Comparison of ENCODE assay signal across 18 mouse cellular contexts in the genomic region with DNA sequence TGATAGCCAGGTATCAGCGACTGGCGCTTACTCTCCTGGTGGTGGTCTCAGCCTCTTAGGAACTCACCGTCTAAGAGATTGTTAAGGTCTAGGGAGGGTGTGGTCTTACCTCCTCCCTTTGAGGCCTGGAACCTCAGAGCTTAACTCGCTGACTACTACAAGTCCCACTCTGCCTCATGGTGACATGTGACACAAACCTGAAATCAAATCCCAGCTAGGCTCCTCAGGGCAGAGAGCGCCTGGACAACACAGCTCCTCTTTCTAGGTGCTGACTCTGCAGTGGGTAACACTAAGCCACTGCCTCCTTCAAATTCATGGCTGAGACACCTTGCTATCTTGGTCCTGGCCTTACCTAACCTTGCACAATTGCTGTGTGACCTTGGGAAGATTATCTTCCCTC.
A peak's percentile ranks its signal among the peaks of the same experiment; 100 is the strongest.
DNase-seq lines count a peak whose midpoint lies in the region; ATAC-seq and TF ChIP-seq lines count a peak whose summit lies in the region.
"Had no signal": no experiment of that assay in that cellular context is flagged by ENCODE, and none has a peak within 500 bp of the region (broad histone marks: within the 10 kb centered on the region; RNA-seq: fewer than 3 reads in every experiment).

No protein-coding gene starts in this region.

- DNase-seq in gastrocnemius, adult 2 months = no peak
- no peak for DNase-seq in gastrocnemius, postnatal 4 days (ENCODE audit: low spot score in 2 of 2)
- peak; percentile 52 for DNase-seq in heart, adult 11 months
- no peak for DNase-seq in stomach, postnatal 0 days (ENCODE audit: low spot score)
- DNase-seq in skeletal muscle tissue, adult 2 months (ENCODE audit: low read depth, low spot score) = peak; percentile 65
- DNase-seq in cerebellum, adult 11-12 months = no peak
- DNase-seq: adrenal gland, adult 2 months; adrenal gland, adult 8-10 months; B cell, adult 2 months; cerebellum, adult 11 months; cerebellum, adult 18-20 months had no signal

- 56% methylated on average over 5 of the region's 5 CpGs for WGBS in heart, embryonic 11.5 days (ENCODE audit: insufficient replicate concordance)
- 65% methylated on average over 5 of the region's 5 CpGs for WGBS in stomach, embryonic 15.5 days
- 64% methylated on average over 5 of the region's 5 CpGs for WGBS in stomach, postnatal 0 days

- H3K27ac ChIP-seq in gastrocnemius, adult 2 months = peak overlapping the region; percentile 29; the same call in 1 of the 2 replicates
- H3K27ac ChIP-seq in heart, embryonic 11.5 days (ENCODE audit: low read depth, low read length) = no peak overlapping the region
- H3K27ac ChIP-seq in stomach, embryonic 15.5 days = no peak overlapping the region
- no peak overlapping the region for H3K27ac ChIP-seq in stomach, postnatal 0 days (replicated peaks)

- no peak overlapping the region for H3K4me3 ChIP-seq in gastrocnemius, adult 2 months
- no peak overlapping the region for H3K4me3 ChIP-seq in heart, embryonic 11.5 days (ENCODE audit: low read depth, low read length)
- H3K4me3 ChIP-seq in stomach, embryonic 15.5 days (replicated peaks) = no peak overlapping the region
- no peak overlapping the region for H3K4me3 ChIP-seq in stomach, postnatal 0 days (ENCODE audit: low read depth, low read length)

- intact Hi-C loops in gastrocnemius, adult 2 months (cut with DNase I) = no loop called here

- TF ChIP-seq CTCF in gastrocnemius, adult 2 months (IDR thresholded peaks at IDR 0.05) = no peak
- no peak for TF ChIP-seq CTCF in stomach, postnatal 0 days (IDR thresholded peaks at IDR 0.05; ENCODE audit: low read depth)

- no peak overlapping the region for H3K9ac ChIP-seq in heart, embryonic 11.5 days (ENCODE audit: low read depth, low read length)
- H3K9ac ChIP-seq in stomach, embryonic 15.5 days = no peak overlapping the region
- H3K9ac ChIP-seq in stomach, postnatal 0 days (ENCODE audit: low read length) = no peak overlapping the region

- no peak overlapping the region for H3K4me2 ChIP-seq in heart, embryonic 11.5 days
- no peak overlapping the region for H3K4me2 ChIP-seq in stomach, embryonic 15.5 days
- no peak overlapping the region for H3K4me2 ChIP-seq in stomach, postnatal 0 days (replicated peaks; ENCODE audit: low read depth)

- no peaks in the 10 kb centered on the region for H3K9me3 ChIP-seq in heart, embryonic 11.5 days (replicated peaks; ENCODE audit: control insufficient read depth, low read length)
- H3K9me3 ChIP-seq in stomach, embryonic 15.5 days = no peaks in the 10 kb centered on the region
- no peaks in the 10 kb centered on the region for H3K9me3 ChIP-seq in stomach, postnatal 0 days (ENCODE audit: control insufficient read depth, low read length)

- no peaks in the 10 kb centered on the region for H3K36me3 ChIP-seq in heart, embryonic 11.5 days (ENCODE audit: control insufficient read depth, insufficient read depth, low read length)
- H3K36me3 ChIP-seq in stomach, embryonic 15.5 days = no peaks in the 10 kb centered on the region
- H3K36me3 ChIP-seq in stomach, postnatal 0 days (ENCODE audit: control insufficient read depth, insufficient read depth, low read length) = no peaks in the 10 kb centered on the region
- H3K36me3 ChIP-seq: G1E had no signal

- ATAC-seq in heart, embryonic 11.5 days (replicated peaks; ENCODE audit: insufficient number of reproducible peaks, low FRiP score, low TSS enrichment) = no peak
- 0 out of 2 replicates have a peak, but pooled peaks have one; percentile 23 for ATAC-seq in stomach, embryonic 15.5 days (ENCODE audit: insufficient read depth, low FRiP score, low read depth)
- ATAC-seq in stomach, postnatal 0 days (ENCODE audit: low FRiP score, low TSS enrichment) = no peak
- ATAC-seq: activated CD4-positive, CD25-positive, alpha-beta regulatory T cell, adult 4 months; CD4-positive, CD25-positive, alpha-beta regulatory T cell, adult 4 months; Patski had no signal

- no peak for TF ChIP-seq EP300 in stomach, postnatal 0 days (optimal IDR thresholded peaks at IDR 0.05)

- no peaks in the 10 kb centered on the region for H3K4me1 ChIP-seq in heart, embryonic 11.5 days (ENCODE audit: control insufficient read depth, insufficient read depth, low read length)
- no peaks in the 10 kb centered on the region for H3K4me1 ChIP-seq in stomach, embryonic 15.5 days
- no peaks in the 10 kb centered on the region for H3K4me1 ChIP-seq in stomach, postnatal 0 days (replicated peaks; ENCODE audit: control insufficient read depth, insufficient read depth)

- H3K27me3 ChIP-seq in heart, embryonic 11.5 days (ENCODE audit: control insufficient read depth, insufficient read depth, low read length) = no peaks in the 10 kb centered on the region
- no peaks in the 10 kb centered on the region for H3K27me3 ChIP-seq in stomach, embryonic 15.5 days (replicated peaks)
- no peaks in the 10 kb centered on the region for H3K27me3 ChIP-seq in stomach, postnatal 0 days (ENCODE audit: control insufficient read depth, insufficient read depth, low read length)
- H3K27me3 ChIP-seq: CH12.LX, Patski had no signal

Comparison
In these comparisons a context has a peak if more than half of its experiments do, and no peak if none do; other contexts are left out.
1. DNase-seq: peak in heart, adult 11 months (single experiment) and skeletal muscle tissue, adult 2 months (single experiment); none in gastrocnemius, adult 2 months (single experiment), gastrocnemius, postnatal 4 days (0 of 2), stomach, postnatal 0 days (single experiment) and cerebellum, adult 11-12 months (single experiment).